Mouse (Mus musculus): ENCODE data around the gene En2.

En2 gene

DNA sequence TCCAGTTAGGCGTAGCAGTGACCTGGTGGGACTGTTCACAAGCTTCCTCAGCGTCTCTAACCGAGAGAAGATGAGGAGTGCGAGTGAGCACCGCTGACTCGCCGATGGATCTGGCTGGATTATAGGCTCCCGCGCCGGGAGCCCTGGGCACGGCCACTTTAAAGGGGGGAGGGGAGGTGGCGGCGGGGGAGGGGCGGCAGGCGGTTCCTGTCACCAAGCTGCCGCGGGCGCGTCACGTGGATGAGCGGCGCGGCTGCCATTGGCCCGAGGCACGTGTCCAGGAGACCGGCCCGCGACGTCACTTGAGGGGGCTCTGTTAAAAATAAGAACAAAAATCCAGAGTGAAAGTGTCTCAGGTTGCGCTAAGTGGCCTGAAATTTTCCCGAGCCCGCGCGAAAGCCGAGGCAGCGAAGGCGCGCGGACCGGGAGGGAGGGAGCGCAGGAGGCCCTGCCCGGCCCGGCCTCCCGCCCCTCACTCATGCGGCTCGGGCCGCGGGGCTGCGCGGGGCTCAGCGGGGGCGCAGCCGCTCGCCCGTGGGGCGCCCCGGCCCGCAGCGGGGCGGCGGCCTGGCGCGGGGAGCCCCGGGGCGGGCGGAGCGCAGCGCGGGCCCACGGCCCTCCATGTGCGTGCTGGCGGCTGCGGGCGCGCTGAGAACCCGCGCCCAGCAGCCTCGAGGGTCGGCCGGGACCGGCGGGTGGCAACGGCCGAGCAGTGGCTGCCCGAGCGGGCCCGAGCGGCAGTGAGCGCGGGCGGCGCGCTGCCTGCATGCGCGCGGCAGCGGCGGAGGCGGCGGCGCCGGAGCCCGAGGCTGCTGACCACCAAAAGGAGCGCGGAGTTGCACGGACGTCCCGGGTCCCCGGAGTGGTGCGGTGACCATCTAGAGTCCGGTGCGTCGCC lies at the start of gene En2:
Gene En2, plus strand, starts transcription at position 337 of the 898 bp plus-strand sequence.
- peak; percentile 33 to 80 for DNase-seq (ENCODE audit: inconsistent age in 2 of 2, low spot score in 1 of 2)

DNA sequence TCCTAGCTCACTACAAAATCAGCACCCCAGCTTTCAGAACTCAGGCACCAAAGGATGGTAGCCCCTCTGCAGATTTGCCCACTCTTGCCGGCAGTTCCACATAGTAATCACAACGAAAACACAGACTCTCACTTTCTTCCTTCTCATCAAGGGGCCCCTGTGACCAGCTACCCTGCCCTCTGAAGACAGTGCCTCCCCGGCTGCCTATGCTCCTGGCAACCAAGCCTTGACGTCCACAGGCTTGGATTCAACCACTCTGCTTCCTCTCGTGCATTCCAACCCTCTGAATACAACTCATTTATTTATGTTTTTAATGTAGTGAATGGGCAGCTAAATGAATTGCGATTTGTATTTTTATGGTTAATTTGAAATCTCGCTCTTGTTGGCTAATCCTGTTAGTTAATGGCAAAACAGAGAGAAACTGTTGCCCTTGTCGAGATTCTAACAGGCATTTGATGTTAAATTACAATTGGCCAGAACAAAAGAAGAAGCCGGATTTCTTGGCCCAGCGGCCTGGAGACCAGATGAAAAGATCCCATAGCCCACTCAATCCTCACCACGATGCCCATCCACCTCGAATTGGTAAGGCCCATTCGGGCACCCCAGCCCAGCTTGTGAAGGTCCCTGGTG lies 48.1 kb upstream of the En2 start:
- DNase-seq (ENCODE audit: inconsistent age in 2 of 2, low spot score in 1 of 2): no peak

DNA sequence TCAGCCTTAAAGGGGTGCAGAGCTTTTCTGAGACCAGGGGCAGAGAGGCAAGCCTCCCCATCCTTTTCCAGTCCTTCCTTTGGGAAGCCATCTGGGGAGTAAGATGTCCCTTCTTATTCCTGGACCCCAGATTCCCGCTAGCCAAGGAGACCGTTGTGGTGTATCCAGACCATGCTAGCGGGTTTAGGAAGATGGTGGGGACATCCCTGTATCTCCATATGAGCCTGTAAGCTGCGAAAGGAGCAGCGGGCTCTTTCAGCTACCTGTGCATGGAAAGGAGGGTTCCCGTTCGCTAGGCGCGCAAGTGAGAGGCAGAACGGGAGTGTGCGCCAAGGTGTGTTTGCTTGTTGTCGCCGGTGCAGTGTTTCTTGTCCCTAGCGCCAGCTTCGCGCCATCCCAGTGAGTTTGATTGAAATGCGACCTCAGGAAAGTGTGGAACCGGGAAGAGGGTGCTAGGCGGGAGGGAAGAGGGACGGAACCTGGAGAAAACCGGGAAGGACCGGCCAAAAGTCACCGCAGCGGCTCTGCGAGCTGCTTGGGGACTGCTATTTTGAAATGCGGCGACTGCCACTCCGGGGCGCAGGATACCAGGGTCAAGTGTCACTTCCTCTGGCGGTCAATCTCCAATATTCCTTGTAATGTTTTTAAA lies 47.5 kb upstream of the En2 start:
- peak; percentile 16 to 60 for DNase-seq (ENCODE audit: inconsistent age in 2 of 2, low spot score in 1 of 2)

DNA sequence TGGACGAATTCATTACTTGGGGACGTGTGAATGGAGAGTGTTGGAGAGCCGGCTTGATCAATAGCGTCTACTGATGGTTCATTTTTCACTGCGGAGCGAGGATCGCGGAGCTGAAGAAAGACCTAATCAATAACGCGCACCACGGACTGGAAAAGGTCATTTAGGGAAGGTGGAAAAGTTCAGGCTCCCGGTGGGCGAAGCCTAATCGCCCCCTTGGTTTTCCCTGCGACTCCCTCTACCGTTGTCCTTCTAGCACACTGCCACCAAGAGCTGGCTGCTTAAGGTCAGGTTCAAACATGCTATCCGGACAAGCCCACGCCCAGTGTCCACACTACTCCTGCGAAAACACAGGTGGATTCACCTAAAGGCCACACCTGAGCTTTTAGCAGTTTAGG lies 47.0 kb upstream of the En2 start:
- DNase-seq (ENCODE audit: inconsistent age in 2 of 2, low spot score in 1 of 2): no peak

DNA sequence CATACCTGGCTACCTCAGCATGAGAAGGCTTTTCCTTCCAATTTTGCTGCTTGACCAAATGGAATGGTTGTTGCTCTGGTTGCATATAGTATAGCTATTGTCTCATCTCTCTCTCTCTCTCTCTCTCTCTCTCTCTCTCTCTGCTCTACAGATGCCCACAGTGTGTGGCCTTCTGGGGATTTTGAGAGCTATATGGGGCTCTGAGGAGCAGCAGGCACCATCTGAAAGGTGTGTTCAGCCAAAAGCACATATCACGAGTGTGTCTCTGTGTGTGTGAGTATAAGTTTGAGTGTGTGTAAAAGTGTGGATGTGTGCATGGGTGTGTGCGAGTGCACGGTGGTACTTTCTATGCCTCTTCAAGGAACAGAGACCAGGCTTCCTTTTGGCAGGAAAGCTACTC lies 45.9 kb upstream of the En2 start:
- DNase-seq (ENCODE audit: inconsistent age in 2 of 2, low spot score in 1 of 2): no peak

DNA sequence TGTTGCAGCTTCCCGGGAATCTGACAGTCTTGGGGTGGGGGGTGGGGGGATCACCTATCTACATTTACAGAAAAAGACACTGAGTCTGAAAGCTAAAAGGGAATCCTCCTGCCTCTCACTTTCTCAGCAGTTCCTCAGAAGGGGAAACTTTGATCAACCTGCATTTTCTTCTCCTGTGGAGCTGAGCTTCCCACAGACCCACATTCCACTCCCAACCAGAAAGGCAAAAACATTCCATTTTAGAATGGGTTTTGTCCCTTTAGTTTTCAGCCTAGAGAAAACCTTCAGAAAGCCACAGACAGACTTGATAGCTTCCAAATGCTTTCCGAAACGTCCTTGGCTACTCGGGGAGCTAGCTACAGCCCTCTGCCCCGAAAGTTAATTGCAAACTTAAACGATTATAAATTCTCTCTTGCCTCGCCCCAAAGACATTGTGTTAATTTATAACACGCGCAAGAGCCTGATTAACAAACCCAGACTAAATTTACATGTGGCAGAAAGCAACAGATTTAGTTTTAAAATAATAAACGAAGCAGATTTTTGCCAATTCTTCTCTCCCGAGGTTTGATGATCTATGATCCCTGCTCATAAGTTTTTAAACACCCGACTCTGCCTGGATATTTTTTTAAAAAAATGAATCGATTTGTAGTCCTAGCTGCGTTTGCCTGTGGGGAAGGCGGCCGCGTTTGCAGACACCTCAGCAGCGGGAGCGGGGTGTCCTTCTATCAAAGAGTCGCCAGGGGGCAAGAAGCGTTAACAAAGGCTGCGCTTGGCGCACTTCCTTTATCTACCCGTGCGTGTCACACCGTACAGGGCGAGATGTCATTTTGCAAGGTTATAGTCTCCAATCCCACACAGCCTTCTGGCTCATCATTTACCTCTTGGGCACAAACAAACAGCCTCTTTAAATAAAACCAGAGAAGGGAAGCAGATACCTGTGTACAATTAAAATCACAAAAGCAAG lies 42.7 kb upstream of the En2 start:
- DNase-seq (ENCODE audit: inconsistent age in 2 of 2, low spot score in 1 of 2): peak; percentile 56 to 87

DNA sequence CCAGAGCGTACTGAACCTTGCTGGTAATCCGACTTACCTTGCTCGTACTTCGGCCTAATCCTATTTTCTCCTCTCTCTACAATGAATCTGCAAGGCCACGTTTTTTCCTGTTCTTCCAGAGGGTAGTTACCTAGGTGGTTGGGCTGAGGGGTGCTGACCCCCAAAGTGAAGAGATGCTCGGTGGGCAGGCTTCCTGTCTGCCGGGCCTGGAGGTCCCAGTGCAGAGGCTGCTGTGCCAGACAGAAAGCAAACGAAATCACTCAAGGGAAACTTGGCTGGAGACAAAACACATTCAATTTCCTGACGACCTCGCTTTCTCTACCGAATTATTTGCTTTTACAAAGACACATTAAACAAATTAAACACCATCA lies 42.1 kb upstream of the En2 start:
- no peak for DNase-seq (ENCODE audit: inconsistent age in 2 of 2, low spot score in 1 of 2)

DNA sequence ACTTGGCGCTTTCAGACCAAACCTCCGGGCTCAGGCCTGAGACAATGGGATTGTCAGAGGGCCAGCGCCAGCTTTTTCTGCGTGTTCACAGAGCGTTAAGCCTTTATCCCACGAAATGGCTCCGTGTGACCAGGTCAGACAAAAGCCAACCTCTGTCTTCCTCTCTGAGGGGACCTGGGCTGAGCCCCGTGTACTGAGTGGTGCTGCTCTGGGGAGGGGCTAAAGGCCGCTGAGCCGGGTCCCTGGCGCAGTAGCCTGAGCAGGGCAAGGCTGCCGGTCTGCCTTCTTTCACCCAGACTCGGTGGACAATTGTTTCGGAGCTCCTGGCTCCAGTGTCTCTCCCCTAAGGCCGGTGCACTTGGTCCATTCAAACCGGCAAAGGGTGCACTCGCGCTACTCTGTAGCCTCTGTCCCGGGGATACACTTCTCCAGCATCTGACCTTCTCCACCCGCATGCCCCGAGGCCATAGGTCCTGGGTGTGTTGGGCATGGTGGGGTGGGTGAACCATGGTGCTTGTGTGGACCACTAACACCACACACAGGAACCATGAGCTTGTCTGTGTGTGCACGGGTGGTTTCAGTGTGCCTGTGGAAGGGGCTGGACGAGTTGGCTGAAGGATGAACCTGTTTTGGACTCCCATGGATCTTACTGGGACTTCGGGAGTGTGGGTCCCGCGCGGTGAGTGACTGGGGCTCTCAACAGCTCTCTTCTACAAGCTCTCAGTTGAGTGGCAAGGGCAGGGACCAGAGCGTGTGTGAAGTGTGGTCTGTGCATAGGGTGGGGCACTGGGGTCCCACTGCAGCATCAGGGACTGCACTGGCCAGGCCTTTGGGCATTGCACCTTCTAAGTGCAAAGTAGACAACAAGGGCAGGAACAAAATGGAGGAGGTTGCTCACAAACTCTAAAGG lies 40.9 kb upstream of the En2 start:
- peak in 1 of 2 experiments; percentile 26 for DNase-seq (ENCODE audit: inconsistent age in 2 of 2, low spot score in 1 of 2)

DNA sequence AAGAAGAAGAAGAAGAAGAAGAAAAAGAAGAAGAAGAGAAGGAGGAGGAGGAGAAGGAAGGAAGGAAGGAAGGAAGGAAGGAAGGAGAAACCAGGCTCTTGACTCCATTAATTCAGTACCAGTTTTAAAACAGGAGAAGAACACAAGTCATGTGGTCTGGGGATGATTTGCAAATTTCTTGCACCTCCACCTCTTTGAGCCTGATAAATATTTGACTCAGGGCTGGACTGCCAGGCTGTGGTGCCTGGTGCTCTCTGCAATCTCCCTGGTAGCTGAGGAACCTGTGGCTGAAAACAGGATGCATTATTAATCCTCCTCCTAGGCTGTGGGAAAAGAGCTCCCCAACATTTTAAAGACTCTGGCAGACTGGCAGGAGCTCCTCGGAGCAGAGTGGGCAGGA lies 36.6 kb upstream of the En2 start:
- no peak for DNase-seq (ENCODE audit: inconsistent age in 2 of 2, low spot score in 1 of 2)

DNA sequence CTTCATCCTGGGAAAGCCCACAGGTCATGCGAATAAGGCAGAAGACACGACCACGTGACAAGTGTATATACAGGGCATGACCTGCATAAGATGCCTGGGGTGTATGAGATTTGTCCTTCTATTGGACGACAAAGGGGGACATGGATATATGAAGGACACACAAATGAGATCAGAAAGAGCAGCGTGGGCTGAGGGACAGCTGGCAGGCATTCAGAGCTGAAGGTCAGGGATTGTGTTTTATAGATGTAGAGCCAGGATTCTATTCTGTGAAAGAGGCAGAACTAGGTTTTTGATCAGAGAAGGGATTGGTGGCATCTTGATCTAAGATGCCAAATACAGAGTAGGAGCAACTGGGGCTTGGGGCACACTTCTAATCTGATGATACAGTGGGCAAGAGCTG lies 33.3 kb upstream of the En2 start:
- DNase-seq (ENCODE audit: inconsistent age in 2 of 2, low spot score in 1 of 2): peak; percentile 13 to 71

DNA sequence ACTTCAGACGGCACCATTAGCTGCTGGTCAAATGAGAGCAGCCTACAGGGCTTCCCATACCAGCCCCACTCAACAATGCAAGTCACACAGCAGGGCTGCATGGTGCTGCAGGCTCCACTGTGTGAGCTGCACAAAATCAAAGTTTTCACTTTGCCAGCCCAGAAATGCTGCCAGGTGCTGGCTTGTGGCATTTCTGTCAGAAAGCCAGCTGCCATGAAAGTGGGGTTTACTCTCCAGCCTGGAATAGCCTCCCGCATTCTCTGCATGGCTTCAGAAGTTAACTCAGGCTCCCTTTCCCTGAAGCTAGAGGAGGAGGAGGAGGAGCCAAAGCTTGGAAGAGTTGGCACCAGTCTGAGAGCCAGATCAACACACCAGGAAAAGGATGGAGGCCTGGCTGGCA lies 29.1 kb upstream of the En2 start:
- no peak for DNase-seq (ENCODE audit: inconsistent age in 2 of 2, low spot score in 1 of 2)

DNA sequence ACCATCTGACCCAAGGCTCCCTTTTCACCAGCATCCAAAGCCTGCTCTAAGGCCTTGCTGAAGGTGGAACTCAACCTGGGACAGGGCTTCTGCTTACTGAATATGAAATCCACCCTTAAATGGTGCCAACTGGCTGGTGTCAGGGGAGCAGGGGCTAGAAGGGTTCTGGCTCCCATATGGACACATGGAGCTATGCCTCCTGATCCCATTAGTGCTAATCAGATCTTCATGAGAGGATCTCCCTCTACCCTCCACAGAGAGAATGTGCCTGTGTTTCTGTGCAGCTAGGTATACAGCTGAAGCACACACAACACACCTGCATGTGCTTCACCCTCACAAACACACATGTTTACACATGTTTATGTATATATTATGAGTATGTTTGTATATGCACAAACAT lies 20.9 kb upstream of the En2 start:
- no peak for DNase-seq (ENCODE audit: inconsistent age in 2 of 2, low spot score in 1 of 2)

DNA sequence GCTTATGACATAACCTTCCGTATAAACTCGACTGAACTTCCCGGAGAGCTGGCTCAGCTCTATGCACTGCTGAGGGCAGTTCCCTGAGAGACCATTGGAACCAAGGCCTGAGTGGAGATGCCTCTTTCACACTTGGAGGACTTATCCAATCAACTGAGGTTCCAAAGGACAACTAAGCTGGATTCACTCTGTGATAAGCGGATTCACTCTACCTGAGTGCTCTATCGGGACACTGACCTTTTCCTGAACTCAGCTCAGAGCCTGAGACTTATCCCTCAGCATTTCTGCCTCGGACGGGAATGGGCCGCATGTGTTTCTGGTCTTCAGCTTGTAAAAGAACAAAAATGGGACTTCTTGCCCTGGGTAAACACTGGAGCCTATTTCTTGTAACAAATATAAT lies 19.5 kb upstream of the En2 start:
- no peak for DNase-seq (ENCODE audit: inconsistent age in 2 of 2, low spot score in 1 of 2)

DNA sequence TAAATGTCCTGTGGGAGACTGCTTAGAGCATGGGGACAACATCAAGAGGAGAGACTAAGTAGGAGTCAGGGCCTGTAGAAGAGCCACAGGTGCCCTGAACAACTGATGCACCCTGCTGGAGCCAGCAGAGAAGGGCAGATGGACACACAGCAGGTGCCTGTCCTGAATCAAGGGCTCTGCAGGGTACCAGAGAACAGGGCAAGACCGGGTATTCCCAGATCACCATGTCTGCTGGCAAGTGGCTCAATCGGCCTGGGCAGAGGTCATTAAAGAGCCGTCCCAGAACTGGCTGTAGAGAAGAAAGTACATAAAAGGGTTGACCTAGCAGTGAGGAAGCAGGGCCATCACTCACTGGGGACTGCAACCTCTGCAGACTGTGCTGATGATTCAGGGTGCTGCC lies 17.0 kb upstream of the En2 start:
- DNase-seq (ENCODE audit: inconsistent age in 2 of 2, low spot score in 1 of 2): no peak

DNA sequence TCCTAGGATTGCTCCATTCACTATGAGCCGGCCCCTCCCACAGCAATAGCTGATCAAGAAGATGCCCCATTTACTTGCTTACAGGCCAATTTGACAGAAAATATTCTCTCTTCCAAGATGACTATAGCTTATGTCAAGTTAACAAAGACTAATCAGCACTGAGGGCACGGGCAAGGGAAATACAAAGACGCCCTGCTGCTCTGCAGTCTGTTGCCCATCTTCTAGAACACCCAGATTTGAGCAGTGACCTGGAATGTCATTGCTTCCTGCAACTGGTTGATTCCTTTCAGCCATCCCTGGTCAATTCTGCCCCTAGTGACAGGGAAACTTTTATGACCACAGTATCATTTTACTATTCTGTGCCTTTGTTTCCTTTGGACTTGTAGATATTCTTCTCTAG lies 16.1 kb upstream of the En2 start:
- no peak for DNase-seq (ENCODE audit: inconsistent age in 2 of 2, low spot score in 1 of 2)

DNA sequence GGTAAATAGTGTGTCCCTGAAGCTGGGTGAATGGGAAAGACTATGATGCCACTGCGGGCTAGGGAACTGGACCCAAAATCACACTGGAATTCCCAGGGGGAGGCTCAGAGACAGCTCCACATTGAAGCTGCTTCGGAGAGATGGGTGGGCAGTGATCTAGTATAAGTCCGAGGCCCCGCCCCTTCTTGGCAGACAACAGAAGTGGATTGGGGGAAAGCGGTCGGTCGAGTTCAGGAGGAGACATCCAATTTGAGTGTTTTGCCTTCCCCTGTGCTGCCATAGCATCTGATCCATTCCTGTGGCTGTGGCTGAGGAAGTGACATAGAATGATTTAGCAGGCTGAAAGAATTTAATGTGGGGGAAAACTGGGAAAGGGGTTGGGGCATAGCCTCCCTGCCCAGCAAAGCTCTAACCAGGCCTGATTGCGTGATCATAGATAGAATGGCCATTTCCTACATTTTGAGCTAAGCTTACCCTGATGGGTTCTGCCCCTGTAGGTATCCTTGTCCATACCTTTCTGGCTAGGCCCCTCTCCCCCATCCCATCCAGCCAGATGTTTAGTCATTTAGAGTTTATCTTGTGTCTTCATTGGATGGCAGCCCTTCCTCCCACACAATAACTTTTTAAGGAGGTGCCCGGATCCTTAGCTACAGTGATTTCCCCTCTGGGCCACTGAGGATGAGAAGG lies 8.3 kb upstream of the En2 start:
- no peak for DNase-seq (ENCODE audit: inconsistent age in 2 of 2, low spot score in 1 of 2)

DNA sequence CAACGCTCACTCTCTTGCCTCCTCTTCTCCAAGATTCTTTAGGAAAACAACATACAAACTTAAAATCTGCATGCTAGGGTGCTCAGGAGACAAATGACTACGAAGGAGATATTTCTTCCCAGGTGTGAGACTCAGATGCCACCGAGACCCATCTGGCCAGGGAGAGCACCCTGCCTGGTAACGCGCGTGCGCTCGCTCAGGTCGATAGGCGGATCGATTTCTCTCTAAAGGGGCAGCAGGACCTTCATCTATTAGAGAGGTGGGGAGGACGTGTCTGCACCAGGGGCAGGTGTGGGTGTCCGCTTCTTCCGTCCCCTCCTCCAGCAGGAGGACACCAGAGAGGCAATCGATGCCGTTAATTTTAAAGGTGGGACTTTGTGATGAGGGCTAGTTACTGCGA lies 7.7 kb upstream of the En2 start:
- DNase-seq (ENCODE audit: inconsistent age in 2 of 2, low spot score in 1 of 2): no peak

DNA sequence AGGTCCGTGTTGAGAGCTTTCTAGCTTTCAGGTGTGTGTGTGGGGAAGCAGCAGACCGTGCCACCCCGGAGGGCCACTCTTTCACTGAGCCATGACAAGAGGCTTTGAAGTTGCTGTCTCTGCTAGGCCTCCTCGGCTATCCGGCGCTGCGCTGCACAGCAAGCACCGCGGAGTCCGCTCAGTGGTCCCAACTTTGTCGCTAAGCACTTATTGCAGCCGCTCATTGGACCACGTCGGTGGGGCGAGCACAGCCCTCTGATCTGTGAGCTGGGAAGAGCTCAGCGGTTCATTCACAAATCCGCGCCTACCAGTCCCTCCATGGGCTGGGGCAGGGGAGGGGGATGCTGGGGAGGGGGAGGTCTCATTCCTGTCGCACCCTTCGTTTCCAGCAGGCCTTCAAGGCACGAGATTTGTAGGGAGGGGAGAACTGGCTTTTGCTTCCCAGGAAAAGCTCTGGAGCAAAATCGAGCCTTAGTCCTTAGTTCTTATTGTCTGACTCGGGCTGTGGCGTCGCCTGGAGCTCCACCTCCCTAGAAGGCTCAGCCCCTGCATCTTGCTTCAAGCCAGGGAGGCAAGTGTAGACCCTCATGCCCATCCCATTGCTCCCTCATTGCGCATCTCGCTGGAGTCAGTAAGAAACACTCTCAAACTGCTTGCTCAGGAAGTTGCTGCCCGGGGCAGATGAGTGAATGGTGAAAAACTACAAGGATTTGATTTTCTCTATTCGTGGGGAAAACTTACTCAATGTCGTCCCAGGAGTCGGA lies 7.0 kb upstream of the En2 start:
- no peak for DNase-seq (ENCODE audit: inconsistent age in 2 of 2, low spot score in 1 of 2)

DNA sequence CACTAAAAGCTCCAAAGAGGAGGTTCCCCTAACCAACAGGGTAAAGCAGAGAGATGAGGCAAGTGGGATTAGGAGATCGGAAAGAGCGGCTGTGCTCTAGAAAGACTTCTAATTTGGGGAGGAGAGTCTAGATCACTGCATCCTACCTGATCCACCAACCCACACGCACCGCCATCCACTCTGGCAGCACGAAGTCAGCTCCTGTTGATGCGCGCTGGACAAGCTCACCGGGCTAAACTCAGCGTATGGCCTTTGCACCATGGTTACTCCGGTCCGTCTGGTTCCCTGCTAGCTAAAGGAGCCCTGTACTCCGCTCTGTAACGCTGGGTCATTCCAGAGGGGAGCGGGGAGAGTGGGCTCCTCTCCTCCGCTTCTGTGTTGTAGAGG lies 6.4 kb upstream of the En2 start:
- DNase-seq (ENCODE audit: inconsistent age in 2 of 2, low spot score in 1 of 2): no peak
